Mouse (Mus musculus) midbrain, embryonic 14.5 days (tissue): ENCODE measurements around the gene Lmo4. TPM values are rescaled to one million over a fixed set of nuclear protein-coding genes. Genes with fewer than 3 reads are reported as not detected.
A peak's percentile ranks its signal among the peaks of the same experiment; 100 is the strongest.

ENCODE experiments used
- ATAC-seq: fragments of 200-750 bp; cut with Nextera tagmentation; 2 replicates; pipeline ENCODE4 v1.8.0; 2017; ENCODE audit warnings: moderate number of reproducible peaks, moderate library complexity; ENCODE audit not compliant: low FRiP score, low TSS enrichment
- DNase-seq: peaks from one replicate; pipeline ENCODE4 v3.0.0-alpha.2; 2015
- H3K27ac ChIP-seq: fragments of 300-500 bp; sonication (generic); replicated peaks from 2 replicates; pipeline ENCODE4 v1.5.1; 2014; ENCODE audit warnings: mild to moderate bottlenecking, low read depth, low read length, moderate library complexity
- H3K27me3 ChIP-seq: fragments of 300-500 bp; sonication (generic); 2 replicates; pipeline ENCODE4 v1.6.1; 2014; ENCODE audit warnings: low read length, control low read depth, mixed read lengths; ENCODE audit not compliant: control insufficient read depth, insufficient read depth
- H3K36me3 ChIP-seq: fragments of 300-500 bp; sonication (generic); 2 replicates; pipeline ENCODE4 v1.6.1; 2014; ENCODE audit warnings: low read length, control low read depth; ENCODE audit not compliant: control insufficient read depth, insufficient read depth
- H3K4me1 ChIP-seq: fragments of 300-500 bp; sonication (generic); 2 replicates; pipeline ENCODE4 v1.6.1; 2014; ENCODE audit warnings: mild to moderate bottlenecking, antibody characterized with exemption, low read length, control low read depth; ENCODE audit not compliant: control insufficient read depth, insufficient read depth
- H3K4me2 ChIP-seq: fragments of 300-500 bp; sonication (generic); 2 replicates; pipeline ENCODE4 v1.6.1; 2014; ENCODE audit warnings: mild to moderate bottlenecking, low read length, moderate library complexity
- H3K4me3 ChIP-seq: fragments of 300-500 bp; sonication (generic); replicated peaks from 2 replicates; pipeline ENCODE4 v1.5.1; 2014; ENCODE audit warnings: low read depth, low read length
- H3K9ac ChIP-seq: fragments of 300-500 bp; sonication (generic); replicated peaks from 2 replicates; pipeline ENCODE4 v1.6.1; 2014; ENCODE audit warnings: mild to moderate bottlenecking, low read length, moderate library complexity
- H3K9me3 ChIP-seq: fragments of 300-500 bp; sonication (generic); 2 replicates; pipeline ENCODE4 v1.6.1; 2016; ENCODE audit warnings: low read length, control low read depth, mixed read lengths; ENCODE audit not compliant: control insufficient read depth
- WGBS: fragments of 180-500 bp; shearing (Covaris S2); extraction: QIAGEN DNeasy Blood & Tissue Kit; methylation state at CpG from one replicate; pipeline ENCODE4 v1.1.7; 2014; 5-methylcytosine and 5-hydroxymethylcytosine counted together
- polyA plus RNA-seq: library from polyadenylated mRNA; unstranded; fragments of >200 nt; fragmentation: Nextera tagmentation; extraction: Ambion mirVana; gene quantifications from 2 replicates; pipeline ENCODE4 v1.2.1, GENCODE M21; 2014

Gene Lmo4
- polyA plus RNA-seq, result 67.5 and 87.9 TPM in 2 replicates

GRCm38 (mm10) chr3:144204413-144205311, at the start of gene Lmo4:
TSS of gene Lmo4 (minus strand) at chr3:144205220.
- H3K4me2 ChIP-seq, result peak within 1 kb of the TSS; percentile 71
- H3K4me1 ChIP-seq, result peaks cover 18% of the 10 kb centered on the region
- peak within 1 kb of the TSS; percentile 66 for H3K4me3 ChIP-seq
- ATAC-seq, result peak; percentile 79
- no peaks in the 10 kb centered on the region for H3K9me3 ChIP-seq
- H3K27me3 ChIP-seq, result no peaks in the 10 kb centered on the region
- no peaks in the 10 kb centered on the region for H3K36me3 ChIP-seq
- peak within 1 kb of the TSS; percentile 96 for H3K27ac ChIP-seq
- DNase-seq, result peak; percentile 88
- H3K9ac ChIP-seq, result peak within 1 kb of the TSS; percentile 84
- WGBS, result under 1% methylated on average over 72 of the region's 76 CpGs

GRCm38 (mm10) chr3:144254281-144254680, 49.3 kb upstream of the Lmo4 start:
- Histone ChIP-seq H3K27me3 (no peaks in the 10 kb centered on the region), H3K4me1 (no peaks in the 10 kb centered on the region), H3K4me3 (no peak overlapping the region), H3K4me2 (no peak overlapping the region), H3K36me3 (no peaks in the 10 kb centered on the region), H3K27ac (no peak overlapping the region), H3K9ac (no peak overlapping the region), H3K9me3 (no peaks in the 10 kb centered on the region)
- 93% methylated on average over 5 of the region's 5 CpGs for WGBS
- ATAC-seq (no peak), DNase-seq (no peak)

- no peaks in the 10 kb centered on the region for H3K4me1 ChIP-seq
- ATAC-seq, result no peak
- no peaks in the 10 kb centered on the region for H3K36me3 ChIP-seq
- H3K4me3 ChIP-seq, result no peak overlapping the region
- no peaks in the 10 kb centered on the region for H3K27me3 ChIP-seq
- no peak overlapping the region for H3K9ac ChIP-seq
- H3K27ac ChIP-seq, result no peak overlapping the region
- DNase-seq, result no peak
- WGBS, result 79% methylated on average over 6 of the region's 6 CpGs
- no peaks in the 10 kb centered on the region for H3K9me3 ChIP-seq
- no peak overlapping the region for H3K4me2 ChIP-seq
Measured at GRCm38 (mm10) chr3:144253018-144253417, 48.0 kb upstream of the Lmo4 start.

- H3K4me2 ChIP-seq, result no peak overlapping the region
- H3K27me3 ChIP-seq, result no peaks in the 10 kb centered on the region
- DNase-seq (no peak), ATAC-seq (no peak)
- no peak overlapping the region for H3K27ac ChIP-seq
- WGBS, result 85% methylated on average over 4 of the region's 4 CpGs
- no peaks in the 10 kb centered on the region for H3K36me3 ChIP-seq
- H3K9me3 ChIP-seq, result no peaks in the 10 kb centered on the region
- no peak overlapping the region for H3K4me3 ChIP-seq
- no peaks in the 10 kb centered on the region for H3K4me1 ChIP-seq
- H3K9ac ChIP-seq, result no peak overlapping the region
Measured at GRCm38 (mm10) chr3:144252109-144252508, 47.1 kb upstream of the Lmo4 start.

- no peaks in the 10 kb centered on the region for H3K9me3 ChIP-seq
- H3K9ac ChIP-seq, result no peak overlapping the region
- no peaks in the 10 kb centered on the region for H3K4me1 ChIP-seq
- H3K36me3 ChIP-seq, result no peaks in the 10 kb centered on the region
- peak; percentile 94 for DNase-seq
- WGBS, result 27% methylated on average over 15 of the region's 15 CpGs
- no peak overlapping the region for H3K4me3 ChIP-seq
- no peak overlapping the region for H3K27ac ChIP-seq
- H3K27me3 ChIP-seq, result no peaks in the 10 kb centered on the region
- no peak for ATAC-seq
- H3K4me2 ChIP-seq, result no peak overlapping the region
Measured at GRCm38 (mm10) chr3:144242025-144242673, 37.1 kb upstream of the Lmo4 start.

GRCm38 (mm10) chr3:144241161-144241560, 36.1 kb upstream of the Lmo4 start:
- 90% methylated on average over 3 of the region's 3 CpGs for WGBS
- no peaks in the 10 kb centered on the region for H3K4me1 ChIP-seq
- H3K4me2 ChIP-seq, result no peak overlapping the region
- no peaks in the 10 kb centered on the region for H3K9me3 ChIP-seq
- H3K27ac ChIP-seq, result no peak overlapping the region
- H3K4me3 ChIP-seq, result no peak overlapping the region
- no peaks in the 10 kb centered on the region for H3K36me3 ChIP-seq
- ATAC-seq (no peak), DNase-seq (no peak)
- no peak overlapping the region for H3K9ac ChIP-seq
- no peaks in the 10 kb centered on the region for H3K27me3 ChIP-seq

GRCm38 (mm10) chr3:144238482-144238881, 33.5 kb upstream of the Lmo4 start:
- no peak for DNase-seq
- H3K4me3 ChIP-seq, result no peak overlapping the region
- 95% methylated on average over 11 of the region's 11 CpGs for WGBS

GRCm38 (mm10) chr3:144232347-144233008, 27.5 kb upstream of the Lmo4 start:
- H3K27me3 ChIP-seq, result no peaks in the 10 kb centered on the region
- H3K4me1 ChIP-seq, result no peaks in the 10 kb centered on the region
- no peak for ATAC-seq
- H3K27ac ChIP-seq, result no peak overlapping the region
- H3K36me3 ChIP-seq, result no peaks in the 10 kb centered on the region
- H3K9me3 ChIP-seq, result no peaks in the 10 kb centered on the region
- no peak overlapping the region for H3K4me3 ChIP-seq
- no peak for DNase-seq
- 89% methylated on average over 11 of the region's 11 CpGs for WGBS
- no peak overlapping the region for H3K4me2 ChIP-seq
- no peak overlapping the region for H3K9ac ChIP-seq

More at GRCm38 (mm10) chr3:144238482-144238881, 33.5 kb upstream of the Lmo4 start:
- Histone ChIP-seq H3K36me3 (no peaks in the 10 kb centered on the region), H3K9ac (no peak overlapping the region), H3K4me1 (no peaks in the 10 kb centered on the region), H3K27ac (no peak overlapping the region), H3K27me3 (no peaks in the 10 kb centered on the region), H3K9me3 (no peaks in the 10 kb centered on the region), H3K4me2 (no peak overlapping the region)
- ATAC-seq, result no peak
